Mouse (Mus musculus): Measurements from ENCODE around the gene Ptms. TPM values are rescaled to one million over a fixed set of nuclear protein-coding genes. Genes with fewer than 3 reads are reported as not detected.
"Not testable (repeated sequence)": the region's sequence is repeated elsewhere in the genome, so short reads cannot be mapped to it uniquely, and the experiment has no call there.

Gene Ptms
- polyA plus RNA-seq, 1 experiment from 2014 or later: 850 TPM

- TF ChIP-seq CTCF (IDR thresholded peaks at IDR 0.05): no peak
- ATAC-seq (no peak), DNase-seq (ENCODE audit: low read depth, low spot score) (no peak)
- no peaks in the 10 kb centered on the region for H3K27me3 ChIP-seq
- in situ Hi-C loops (cut with MboI; ENCODE audit: low pct_unique_long_range_greater_than_20kb): no loop called here
- ChIA-PET POLR2A (no interaction called here), CTCF (interaction anchor here (1.4 kb wide), 1 partner anchor 33 kb away, joined by 3 read pairs; no protein-coding TSS in a partner anchor)
Observed at GRCm38 (mm10) chr6:124898359-124898758, 21.5 kb downstream of the Ptms start.

- POLR2A ChIA-PET; H3K27me3 ChIP-seq; in situ Hi-C loops (cut with MboI; ENCODE audit: low pct_unique_long_range_greater_than_20kb); ATAC-seq; DNase-seq (ENCODE audit: low read depth, low spot score): not testable (repeated sequence)
- CTCF ChIA-PET: interaction anchor here (2.1 kb wide), 1 partner anchor 10 kb away, joined by 10 read pairs; no protein-coding TSS in a partner anchor
Observed at GRCm38 (mm10) chr6:124894113-124894512, 25.8 kb downstream of the Ptms start.

GRCm38 (mm10) chr6:124890997-124891396, 28.9 kb downstream of the Ptms start:
- in situ Hi-C loops (cut with MboI; ENCODE audit: low pct_unique_long_range_greater_than_20kb): no loop called here
- POLR2A ChIA-PET: no interaction called here
- DNase-seq (ENCODE audit: low read depth, low spot score) (no peak), ATAC-seq (no peak)
- H3K27me3 ChIP-seq: peaks cover 14% of the 10 kb centered on the region
- no peak for TF ChIP-seq CTCF (IDR thresholded peaks at IDR 0.05)
- CTCF ChIA-PET: interaction anchor here (0.8 to 1.9 kb wide), 5 partner anchors 9 to 39 kb away, joined by 3 to 6 read pairs (median 3); no protein-coding TSS in a partner anchor

- ChIA-PET CTCF (interaction anchor here (1.2 kb wide), 1 partner anchor 93 kb away, joined by 3 read pairs; no protein-coding TSS in a partner anchor), POLR2A (no interaction called here)
- no peak for TF ChIP-seq CTCF (IDR thresholded peaks at IDR 0.05)
- DNase-seq (ENCODE audit: low read depth, low spot score): no peak
- no peak for ATAC-seq
- peaks cover 24% of the 10 kb centered on the region for H3K27me3 ChIP-seq
- in situ Hi-C loops (cut with MboI; ENCODE audit: low pct_unique_long_range_greater_than_20kb): loop anchor here (10.0 kb wide), 1 partner anchor 186 kb away; no protein-coding TSS in a partner anchor
Observed at GRCm38 (mm10) chr6:124888555-124889125, 31.3 kb downstream of the Ptms start.

- ChIA-PET CTCF (interaction anchor here (1.2 kb wide), 1 partner anchor 94 kb away, joined by 3 read pairs; no protein-coding TSS in a partner anchor), POLR2A (no interaction called here)
- no peak for TF ChIP-seq CTCF (IDR thresholded peaks at IDR 0.05)
- in situ Hi-C loops (cut with MboI; ENCODE audit: low pct_unique_long_range_greater_than_20kb): loop anchor here (10.0 kb wide), 1 partner anchor 187 kb away; no protein-coding TSS in a partner anchor
- ATAC-seq: no peak
- H3K27me3 ChIP-seq: peaks cover 27% of the 10 kb centered on the region
- DNase-seq (ENCODE audit: low read depth, low spot score): no peak
Observed at GRCm38 (mm10) chr6:124887986-124888385, 31.9 kb downstream of the Ptms start, which contains the start of gene Cd4. Gene Cd4 (minus strand): TSS chr6:124888221.

GRCm38 (mm10) chr6:124885956-124886381, 33.9 kb downstream of the Ptms start:
- DNase-seq (ENCODE audit: low read depth, low spot score): no peak
- ChIA-PET CTCF (no interaction called here), POLR2A (no interaction called here)
- in situ Hi-C loops (cut with MboI; ENCODE audit: low pct_unique_long_range_greater_than_20kb): loop anchor here (10.0 kb wide), 1 partner anchor 189 kb away; no protein-coding TSS in a partner anchor
- H3K27me3 ChIP-seq: peaks cover 33% of the 10 kb centered on the region
- TF ChIP-seq CTCF (IDR thresholded peaks at IDR 0.05): no peak
- no peak for ATAC-seq

- in situ Hi-C loops (cut with MboI; ENCODE audit: low pct_unique_long_range_greater_than_20kb): loop anchor here (10.0 kb wide), 1 partner anchor 190 kb away; no protein-coding TSS in a partner anchor
- no peak for TF ChIP-seq CTCF (IDR thresholded peaks at IDR 0.05)
- H3K27me3 ChIP-seq: peaks cover 36% of the 10 kb centered on the region
- ChIA-PET CTCF (no interaction called here), POLR2A (no interaction called here)
- DNase-seq (ENCODE audit: low read depth, low spot score) (no peak), ATAC-seq (no peak)
Observed at GRCm38 (mm10) chr6:124884714-124885500, 35.0 kb downstream of the Ptms start.

- CTCF ChIA-PET: interaction anchor here (0.8 to 1.6 kb wide), 2 partner anchors 21 to 23 kb away, joined by 3 to 6 read pairs; no protein-coding TSS in a partner anchor
- POLR2A ChIA-PET: interaction anchor here (0.6 kb wide), 1 partner anchor 41 kb away, joined by 3 read pairs; no protein-coding TSS in a partner anchor
- DNase-seq (ENCODE audit: low read depth, low spot score): no peak
- no peak for TF ChIP-seq CTCF (IDR thresholded peaks at IDR 0.05)
- H3K27me3 ChIP-seq: peaks cover 31% of the 10 kb centered on the region
- no peak for ATAC-seq
- in situ Hi-C loops (cut with MboI; ENCODE audit: low pct_unique_long_range_greater_than_20kb): loop anchor here (10.0 kb wide), 1 partner anchor 191 kb away; no protein-coding TSS in a partner anchor
Observed at GRCm38 (mm10) chr6:124883351-124883750, 36.6 kb downstream of the Ptms start.

GRCm38 (mm10) chr6:124881821-124882220, 38.1 kb downstream of the Ptms start:
- ATAC-seq (no peak), DNase-seq (ENCODE audit: low read depth, low spot score) (no peak)
- ChIA-PET POLR2A (no interaction called here), CTCF (interaction anchor here (1.6 to 2.3 kb wide), 2 partner anchors 10 to 22 kb away, joined by 6 read pairs; no protein-coding TSS in a partner anchor)
- no peak for TF ChIP-seq CTCF (IDR thresholded peaks at IDR 0.05)
- in situ Hi-C loops (cut with MboI; ENCODE audit: low pct_unique_long_range_greater_than_20kb): loop anchor here (10.0 kb wide), 1 partner anchor 193 kb away; no protein-coding TSS in a partner anchor
- peaks cover 30% of the 10 kb centered on the region for H3K27me3 ChIP-seq

GRCm38 (mm10) chr6:124879390-124879789, 40.5 kb downstream of the Ptms start:
- no peak for TF ChIP-seq CTCF (IDR thresholded peaks at IDR 0.05)
- CTCF ChIA-PET: interaction anchor here (1.4 to 2.3 kb wide), 2 partner anchors 13 to 32 kb away, joined by 3 to 6 read pairs; no protein-coding TSS in a partner anchor
- in situ Hi-C loops (cut with MboI; ENCODE audit: low pct_unique_long_range_greater_than_20kb): no loop called here
- DNase-seq (ENCODE audit: low read depth, low spot score): no peak
- H3K27me3 ChIP-seq: peaks cover 24% of the 10 kb centered on the region
- ATAC-seq: no peak
- POLR2A ChIA-PET: no interaction called here

Measured in Patski (cell line).